Mouse (Mus musculus): ENCODE measurements around the gene Fkbp15.
"Not testable (repeated sequence)": the region's sequence is repeated elsewhere in the genome, so short reads cannot be mapped to it uniquely, and the experiment has no call there.

Gene Fkbp15

GRCm38 (mm10) chr4:62277222-62277621 lies 83.1 kb downstream of the Fkbp15 start:
- DNase-seq: no peak

DNA sequence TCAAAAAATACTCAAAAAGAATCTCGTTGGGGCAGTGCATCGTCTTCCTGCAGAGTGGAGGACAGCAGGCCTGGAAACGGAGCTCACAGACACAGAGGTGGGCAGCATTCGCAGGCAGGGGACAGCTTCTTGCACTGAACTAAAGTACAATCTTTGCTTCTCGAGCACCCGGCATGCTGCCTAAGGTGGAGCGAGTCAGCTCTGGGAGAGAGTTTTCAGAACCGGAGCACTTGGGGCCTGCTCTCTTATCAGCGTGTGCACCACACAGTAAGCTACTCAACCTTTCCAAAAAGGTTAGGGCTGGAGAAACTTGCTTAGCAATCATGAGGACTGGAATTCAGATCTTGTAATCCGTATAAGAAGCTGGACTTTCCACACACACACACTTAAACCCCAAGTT lies 83.7 kb downstream of the Fkbp15 start:
- no peak for DNase-seq

GRCm38 (mm10) chr4:62274841-62275536 lies 85.4 kb downstream of the Fkbp15 start:
- DNase-seq: peak; percentile 66

DNA sequence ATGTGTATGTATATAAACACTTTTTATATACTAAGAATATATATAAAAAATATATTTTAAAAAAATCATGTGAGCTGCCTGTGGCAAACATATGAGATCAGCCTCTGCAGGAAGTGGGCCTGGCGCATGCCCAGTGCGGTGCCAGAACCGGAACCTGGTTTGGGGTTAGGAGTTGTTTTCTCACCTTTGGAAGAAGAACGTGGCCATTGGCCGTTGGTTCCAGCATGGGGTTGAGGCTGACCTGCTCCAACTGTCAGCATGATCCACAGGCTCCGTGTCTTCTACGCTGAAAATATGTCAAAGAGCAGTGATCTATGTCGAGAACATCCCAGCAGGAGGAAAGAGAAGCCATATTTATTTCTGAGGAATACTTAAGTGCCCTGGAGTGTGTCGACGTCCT lies 86.4 kb downstream of the Fkbp15 start:
- DNase-seq: no peak

DNA sequence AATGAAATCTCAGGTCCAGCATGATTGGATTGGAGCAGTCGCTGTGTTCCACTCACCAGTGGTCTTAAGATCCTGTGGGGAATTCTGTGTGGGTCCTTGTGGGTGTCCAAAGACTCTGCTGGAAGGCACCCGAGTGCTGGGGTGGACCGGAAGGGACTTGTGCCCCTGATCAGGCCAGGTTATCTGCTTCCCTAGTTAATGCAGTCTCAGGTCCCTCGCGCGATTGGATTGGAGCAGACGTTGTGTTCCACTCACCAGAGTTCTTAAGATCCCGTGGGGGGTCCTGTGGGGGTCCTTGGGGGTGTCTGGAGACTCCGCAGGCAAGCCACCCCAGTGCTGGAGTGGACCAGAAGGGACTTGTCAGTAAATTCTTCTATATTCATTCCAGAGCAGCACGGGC lies 87.7 kb downstream of the Fkbp15 start:
- DNase-seq: no peak

DNA sequence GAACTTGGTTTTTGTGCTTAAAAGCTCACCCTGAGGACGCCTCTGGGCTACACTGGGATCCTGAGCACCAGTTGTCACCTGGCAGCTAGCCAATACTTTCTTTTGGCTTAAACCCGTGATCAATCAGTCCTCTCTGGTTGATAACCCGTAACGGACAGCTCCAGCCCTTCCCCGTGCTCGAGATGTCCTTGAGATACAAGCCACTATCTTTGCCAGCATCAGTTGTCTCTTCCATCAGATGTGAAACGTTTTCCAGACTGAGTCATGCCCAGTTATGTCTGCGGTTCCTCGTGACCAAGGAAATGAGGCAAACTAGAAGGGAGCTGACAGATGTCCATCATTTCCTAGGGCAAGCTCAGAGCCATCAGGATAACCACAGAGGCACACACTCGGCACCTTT lies 93.2 kb downstream of the Fkbp15 start:
- DNase-seq: no peak

- DNase-seq: not testable (repeated sequence)
These were observed 94.3 kb downstream of the Fkbp15 start for GRCm38 (mm10) chr4:62266016-62266415.

GRCm38 (mm10) chr4:62265154-62265836 lies 95.1 kb downstream of the Fkbp15 start:
- DNase-seq: no peak

DNA sequence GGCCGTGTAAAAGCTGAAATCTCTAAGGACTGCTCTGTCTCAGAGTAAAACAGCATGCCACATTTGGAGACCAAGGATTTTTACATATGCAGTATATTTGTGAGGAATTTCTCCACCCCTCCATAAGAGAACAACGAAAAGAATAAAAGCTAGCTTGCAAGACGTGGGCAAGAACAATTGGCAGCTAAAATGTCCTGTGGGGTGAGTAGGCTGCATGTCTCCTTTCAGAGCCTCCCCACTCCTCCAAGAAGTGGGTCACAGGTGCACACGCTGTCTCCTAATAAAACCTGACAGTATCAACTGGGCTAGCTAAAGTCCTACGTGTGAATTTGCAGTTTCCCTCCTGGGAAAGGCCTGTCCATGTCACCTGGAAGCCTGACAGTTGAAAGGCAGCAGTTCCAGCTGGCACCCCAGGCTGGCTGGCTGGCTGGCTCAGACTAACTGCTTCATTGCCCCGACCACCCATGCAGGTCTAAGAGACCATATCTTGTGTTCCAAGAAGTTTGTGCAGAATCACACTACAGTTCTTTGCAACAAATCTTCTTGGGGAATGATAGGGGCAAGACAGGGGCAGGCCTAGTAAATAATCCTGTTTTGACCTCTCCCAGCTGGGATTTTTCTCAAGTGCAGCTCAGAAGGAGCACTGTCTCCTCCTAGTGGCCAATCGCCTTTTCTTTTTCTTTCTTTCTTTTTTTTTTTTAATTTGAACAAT lies 97.1 kb downstream of the Fkbp15 start:
- DNase-seq: no peak

DNA sequence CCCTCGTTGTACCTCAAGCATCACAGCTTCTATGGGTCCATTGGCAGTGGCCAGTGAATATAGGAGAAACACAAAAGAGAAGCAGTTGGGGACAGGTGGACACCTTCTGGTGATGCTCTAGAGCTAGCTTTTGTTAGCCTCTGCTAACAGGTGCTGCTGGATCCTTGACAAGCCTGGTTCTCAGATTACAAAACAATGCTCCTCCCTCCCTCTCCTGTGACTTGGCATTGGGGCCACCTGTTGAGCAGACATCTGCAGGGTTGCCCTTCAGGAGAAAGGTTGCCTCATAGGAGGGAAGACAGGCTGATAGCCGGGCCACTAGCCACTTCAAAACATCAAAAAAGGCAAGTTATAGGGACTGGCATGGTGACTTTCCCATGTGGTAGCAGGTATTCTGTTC lies 98.1 kb downstream of the Fkbp15 start, which contains the start of gene Slc31a2:
TSS of gene Slc31a2 (plus strand) at position 287 of the 400 bp plus-strand sequence.
- no peak for DNase-seq

DNA sequence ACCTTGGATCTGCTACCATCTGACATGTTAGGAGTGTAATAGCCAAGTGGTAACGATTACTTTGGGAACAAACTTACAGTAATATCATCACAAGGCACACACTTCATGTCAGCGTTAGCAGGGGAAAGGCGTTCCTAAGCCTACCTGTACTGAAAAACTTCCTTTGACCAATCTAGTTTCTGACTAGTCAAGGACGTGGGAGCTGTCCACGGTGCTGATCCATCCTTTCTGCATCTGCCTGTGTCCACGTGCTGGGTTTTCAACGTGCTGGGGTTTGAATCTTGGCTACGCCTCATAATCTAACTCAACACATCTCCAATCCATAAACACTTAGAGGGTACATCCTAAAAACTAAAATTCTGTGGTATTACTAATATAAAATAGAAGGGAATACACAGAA lies 103.4 kb downstream of the Fkbp15 start:
- no peak for DNase-seq

DNA sequence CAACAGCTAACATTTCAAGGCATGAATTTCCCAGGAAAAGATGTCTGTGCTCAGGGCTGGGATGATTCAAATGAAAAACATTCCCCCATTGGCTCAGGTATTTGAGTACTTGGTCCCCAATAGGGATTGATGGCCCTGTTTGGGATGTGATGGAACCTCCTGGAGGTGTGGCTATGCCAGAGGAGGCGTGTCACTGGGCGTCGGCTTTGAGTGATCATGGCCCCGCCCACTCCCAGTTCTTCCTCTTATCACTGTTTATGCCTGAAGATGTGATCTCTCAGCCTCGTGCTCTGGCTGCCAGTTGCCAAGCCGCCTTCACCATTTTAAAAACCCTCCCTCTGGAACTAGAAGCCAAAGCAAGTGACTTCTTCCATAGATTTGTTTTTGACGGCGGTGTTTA lies 105.8 kb downstream of the Fkbp15 start:
- no peak for DNase-seq

- no peak for DNase-seq
These were observed 108.6 kb downstream of the Fkbp15 start for GRCm38 (mm10) chr4:62251776-62252175.

DNA sequence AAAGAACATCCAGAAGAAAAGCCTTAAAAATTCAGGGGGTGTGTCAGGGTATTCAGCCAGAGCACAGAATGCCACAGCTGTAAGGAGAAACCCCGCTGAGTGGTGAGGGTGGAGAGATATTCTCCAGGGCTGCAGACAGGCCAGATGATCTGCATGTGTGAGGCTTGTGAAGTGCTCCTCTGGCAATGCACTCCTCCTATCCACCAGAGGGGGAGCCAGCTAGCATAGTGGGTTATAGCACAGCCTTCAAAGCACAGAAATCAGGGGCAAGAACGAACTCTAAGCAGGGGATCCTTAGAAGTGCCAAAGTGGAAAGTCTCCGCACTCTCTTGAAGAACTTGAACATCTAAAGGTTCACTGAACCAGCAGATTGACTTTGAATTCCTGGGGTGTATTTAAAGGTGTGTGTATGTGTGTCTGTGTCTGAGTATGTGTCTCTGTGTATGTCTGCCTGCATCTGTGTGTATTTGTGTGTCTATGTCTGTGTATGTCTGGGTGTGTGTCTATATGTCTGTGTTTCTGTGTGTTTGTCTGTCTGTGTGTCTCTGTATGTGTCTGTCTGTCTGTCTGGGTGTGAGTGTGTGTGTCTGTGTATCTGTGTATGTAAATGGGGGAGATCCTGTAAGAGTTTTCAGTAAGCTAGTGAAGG lies 109.3 kb downstream of the Fkbp15 start:
- DNase-seq: no peak
